Mouse (Mus musculus) forebrain, postnatal 0 days (tissue): ENCODE measurements around the gene Cdc42bpa. TPM values are rescaled to one million over a fixed set of nuclear protein-coding genes. Genes with fewer than 3 reads are reported as not detected.

Experiments
- ATAC-seq: fragments of 200-750 bp; cut with Nextera tagmentation; 2 replicates; pipeline ENCODE4 v1.8.0; 2017; ENCODE audit warnings: mild to moderate bottlenecking, moderate library complexity
- DNase-seq: peaks from one replicate; pipeline ENCODE4 v3.0.0-alpha.2; 2015
- H3K27ac ChIP-seq: fragments of 300-500 bp; sonication (generic); 2 replicates; pipeline ENCODE4 v1.5.1; 2014; ENCODE audit warnings: low read depth, mild to moderate bottlenecking, antibody characterized with exemption, low read length, moderate library complexity, mixed read lengths
- H3K27me3 ChIP-seq: fragments of 300-500 bp; sonication (generic); 2 replicates; pipeline ENCODE4 v1.6.1; 2014; ENCODE audit warnings: mild to moderate bottlenecking, low read length, mixed read lengths; ENCODE audit not compliant: insufficient read depth
- H3K36me3 ChIP-seq: fragments of 300-500 bp; sonication (generic); 2 replicates; pipeline ENCODE4 v1.6.1; 2014; ENCODE audit warnings: mild to moderate bottlenecking, moderate library complexity; ENCODE audit not compliant: insufficient read depth
- H3K4me1 ChIP-seq: fragments of 300-500 bp; sonication (generic); 2 replicates; pipeline ENCODE4 v1.6.1; 2014; ENCODE audit warnings: antibody characterized with exemption; ENCODE audit not compliant: insufficient read depth
- H3K4me2 ChIP-seq: fragments of 300-500 bp; sonication (generic); 2 replicates; pipeline ENCODE4 v1.6.1; 2014; ENCODE audit warnings: low read depth, mild to moderate bottlenecking, moderate library complexity
- H3K4me3 ChIP-seq: fragments of 300-500 bp; sonication (generic); 2 replicates; pipeline ENCODE4 v1.5.1; 2014; ENCODE audit warnings: low read depth, low read length, mixed read lengths
- H3K9ac ChIP-seq: fragments of 300-500 bp; sonication (generic); 2 replicates; pipeline ENCODE4 v1.6.1; 2014; ENCODE audit warnings: mild to moderate bottlenecking
- H3K9me3 ChIP-seq: fragments of 300-500 bp; sonication (generic); 2 replicates; pipeline ENCODE4 v1.6.1; 2016; ENCODE audit warnings: low read length
- CTCF ChIP-seq: sonication (generic); IDR thresholded peaks from 2 replicates; pipeline ENCODE4 v1.5.1; 2016; ENCODE audit warnings: antibody characterized with exemption, control low read depth, low read depth
- WGBS: fragments of 180-500 bp; shearing (Covaris S2); extraction: QIAGEN DNeasy Blood & Tissue Kit; methylation state at CpG from one replicate; pipeline ENCODE4 v1.1.7; 2014; 5-methylcytosine and 5-hydroxymethylcytosine counted together
- polyA plus RNA-seq: library from polyadenylated mRNA; unstranded; fragments of >200 nt; fragmentation: Nextera tagmentation; extraction: Ambion mirVana; gene quantifications from 2 replicates; pipeline ENCODE4 v1.2.1, GENCODE M21; 2015
- total RNA-seq: library from RNA; depleted of rRNA; stranded (reverse); fragments of >200 nt; gene quantifications from 2 replicates; pipeline ENCODE4 v1.2.3, GENCODE M21; 2014

Cdc42bpa gene
- total and polyA plus RNA-seq, 2 experiments from 2014 or later: 25.2 to 111 TPM

DNA sequence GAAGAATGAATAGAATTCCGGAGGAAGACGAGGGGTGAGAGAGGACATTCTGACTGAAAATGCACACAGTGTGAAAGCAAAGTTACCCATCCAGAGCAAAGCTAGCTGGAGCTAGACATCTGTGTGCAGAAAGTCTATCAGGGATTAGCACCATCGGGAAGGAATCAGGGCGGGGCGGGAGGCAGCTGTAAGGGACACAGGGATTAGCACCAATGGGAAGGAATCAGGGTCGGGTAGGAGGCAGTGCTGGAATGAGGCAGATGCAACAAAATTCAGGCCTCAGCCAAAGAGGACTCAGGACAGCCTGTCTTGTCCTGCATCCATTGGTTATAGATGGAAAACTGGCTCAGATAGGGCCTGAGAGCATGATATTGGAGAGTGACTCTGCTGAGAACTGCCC lies 34.0 kb upstream of the Cdc42bpa start:
- no peak overlapping the region for H3K9ac ChIP-seq
- no peaks in the 10 kb centered on the region for H3K4me1 ChIP-seq
- no peak for TF ChIP-seq CTCF
- no peak overlapping the region for H3K4me2 ChIP-seq
- 62% methylated on average over 6 of the region's 6 CpGs for WGBS
- DNase-seq (no peak), ATAC-seq (no peak)
- no peaks in the 10 kb centered on the region for H3K9me3 ChIP-seq
- H3K27me3 ChIP-seq: no peaks in the 10 kb centered on the region
- no peak overlapping the region for H3K4me3 ChIP-seq
- H3K27ac ChIP-seq: no peak overlapping the region
- H3K36me3 ChIP-seq: no peaks in the 10 kb centered on the region

GRCm38 (mm10) chr1:179927102-179927501 lies 33.2 kb upstream of the Cdc42bpa start:
- no peaks in the 10 kb centered on the region for H3K9me3 ChIP-seq
- H3K9ac ChIP-seq: no peak overlapping the region
- ATAC-seq (no peak), DNase-seq (no peak)
- WGBS: 85% methylated on average over 6 of the region's 6 CpGs
- no peak overlapping the region for H3K4me3 ChIP-seq
- H3K27ac ChIP-seq: no peak overlapping the region
- H3K4me2 ChIP-seq: no peak overlapping the region
- H3K36me3 ChIP-seq: no peaks in the 10 kb centered on the region
- no peak for TF ChIP-seq CTCF
- H3K4me1 ChIP-seq: no peaks in the 10 kb centered on the region
- H3K27me3 ChIP-seq: no peaks in the 10 kb centered on the region

DNA sequence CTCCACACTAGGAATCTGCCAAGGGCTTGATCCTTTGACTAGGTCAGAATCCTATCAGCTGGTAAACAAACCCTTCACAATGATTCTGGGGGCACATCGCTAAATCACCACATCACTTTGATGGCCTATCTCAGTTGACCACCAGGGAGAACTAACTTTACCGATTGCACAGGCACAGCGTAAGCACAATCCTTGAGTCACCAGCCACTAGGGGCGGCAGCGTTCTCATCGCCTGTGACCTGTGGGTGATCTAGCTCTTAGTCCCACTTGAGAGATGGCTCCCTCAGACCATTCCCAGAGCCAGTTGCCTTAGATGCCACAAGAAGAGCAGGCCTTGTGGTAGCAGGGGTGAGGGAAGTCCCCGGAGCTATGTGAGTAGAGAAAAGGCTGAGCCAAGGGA lies 31.4 kb upstream of the Cdc42bpa start:
- H3K9ac ChIP-seq: no peak overlapping the region
- H3K4me1 ChIP-seq: no peaks in the 10 kb centered on the region
- no peak overlapping the region for H3K4me3 ChIP-seq
- H3K27me3 ChIP-seq: no peaks in the 10 kb centered on the region
- no peaks in the 10 kb centered on the region for H3K36me3 ChIP-seq
- DNase-seq (no peak), ATAC-seq (no peak)
- H3K27ac ChIP-seq: no peak overlapping the region
- TF ChIP-seq CTCF: peak; percentile 37
- H3K9me3 ChIP-seq: no peaks in the 10 kb centered on the region
- no peak overlapping the region for H3K4me2 ChIP-seq
- WGBS: 58% methylated on average over 7 of the region's 7 CpGs

DNA sequence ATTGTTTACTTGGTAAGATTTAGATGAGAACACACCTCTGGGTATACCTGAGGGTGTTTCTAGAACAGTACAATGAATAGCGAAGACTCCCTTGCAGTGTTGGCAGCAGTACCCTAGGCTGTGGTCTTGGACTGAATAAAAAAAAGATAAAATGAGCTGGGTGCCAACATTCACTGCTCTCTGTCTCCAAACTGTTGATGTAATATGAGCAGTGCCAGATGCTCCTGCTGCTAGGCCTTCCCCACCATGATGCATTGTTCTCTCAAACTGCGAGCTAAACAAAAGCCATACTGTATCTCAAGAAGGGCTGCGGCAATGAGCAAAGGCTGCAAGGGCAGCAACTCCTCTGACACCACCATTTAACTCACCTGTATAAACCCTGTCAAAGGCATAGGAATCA lies 29.0 kb upstream of the Cdc42bpa start:
- WGBS: 49% methylated on average over 3 of the region's 3 CpGs
- peak; percentile 32; the same call in 1 of the 2 replicates for ATAC-seq
- peak; percentile 21 for DNase-seq
- Histone ChIP-seq H3K4me1 (no peaks in the 10 kb centered on the region), H3K4me3 (no peak overlapping the region), H3K36me3 (no peaks in the 10 kb centered on the region), H3K27ac (no peak overlapping the region), H3K27me3 (no peaks in the 10 kb centered on the region), H3K4me2 (no peak overlapping the region), H3K9ac (no peak overlapping the region), H3K9me3 (no peaks in the 10 kb centered on the region)
- TF ChIP-seq CTCF: no peak

DNA sequence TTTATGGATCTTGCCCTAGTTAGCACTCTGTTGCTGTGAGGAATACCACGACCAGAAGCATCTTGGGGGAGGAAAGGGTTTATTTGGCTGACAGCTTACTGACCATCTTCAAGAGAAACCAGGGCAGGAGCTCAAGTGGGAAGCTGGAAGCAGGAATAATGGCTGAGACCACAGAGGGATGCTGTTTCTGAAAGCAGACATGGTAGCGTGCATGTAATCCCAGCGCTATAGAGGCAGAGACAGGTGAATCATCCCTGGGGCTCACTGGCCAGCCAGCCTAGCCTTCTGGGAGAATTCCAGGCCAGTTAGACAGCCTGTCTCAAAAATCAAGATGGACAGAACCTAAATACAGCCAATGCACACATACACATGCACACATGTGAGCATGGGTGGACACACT lies 26.2 kb upstream of the Cdc42bpa start:
- Histone ChIP-seq H3K27me3 (no peaks in the 10 kb centered on the region), H3K4me3 (no peak overlapping the region), H3K4me1 (no peaks in the 10 kb centered on the region), H3K36me3 (no peaks in the 10 kb centered on the region), H3K9ac (no peak overlapping the region), H3K27ac (no peak overlapping the region), H3K4me2 (no peak overlapping the region), H3K9me3 (no peaks in the 10 kb centered on the region)
- WGBS: 89% methylated on average over 3 of the region's 3 CpGs
- no peak for TF ChIP-seq CTCF
- DNase-seq: no peak
- no peak for ATAC-seq

GRCm38 (mm10) chr1:179940071-179940786 lies 20.0 kb upstream of the Cdc42bpa start:
- TF ChIP-seq CTCF: no peak
- H3K4me1 ChIP-seq: no peaks in the 10 kb centered on the region
- no peak overlapping the region for H3K27ac ChIP-seq
- peak overlapping the region; percentile 14 for H3K4me2 ChIP-seq
- ATAC-seq (peak; percentile 45), DNase-seq (peak; percentile 43)
- no peak overlapping the region for H3K4me3 ChIP-seq
- WGBS: 50% methylated on average over 23 of the region's 23 CpGs
- no peaks in the 10 kb centered on the region for H3K36me3 ChIP-seq
- no peak overlapping the region for H3K9ac ChIP-seq
- H3K27me3 ChIP-seq: no peaks in the 10 kb centered on the region
- H3K9me3 ChIP-seq: no peaks in the 10 kb centered on the region

DNA sequence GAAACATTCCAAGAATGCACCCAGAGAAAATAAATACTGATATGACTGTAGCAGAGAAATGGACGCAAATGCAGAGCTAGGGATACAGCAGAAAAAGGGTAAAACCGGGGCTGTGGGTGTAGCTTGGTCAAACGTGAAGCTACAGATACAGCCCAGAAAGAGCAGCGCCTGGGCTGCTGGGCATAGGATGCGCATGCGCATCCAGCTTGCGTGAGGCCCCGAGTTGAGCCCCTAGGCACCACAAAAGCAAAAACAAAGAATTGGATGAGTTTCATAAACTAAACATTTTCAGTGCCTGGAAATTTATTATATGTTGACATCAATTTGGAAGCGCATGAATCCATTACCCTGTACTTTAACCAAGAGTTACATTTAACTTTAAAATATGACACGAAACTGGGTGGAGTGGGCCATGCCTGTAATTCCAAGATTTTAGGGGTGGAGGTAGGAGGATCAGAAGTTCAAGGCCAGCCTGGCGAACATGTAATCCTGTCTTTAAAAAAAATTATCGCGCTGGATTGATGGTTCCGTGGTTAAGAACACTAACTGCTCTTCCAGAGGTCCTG lies 19.4 kb upstream of the Cdc42bpa start:
- H3K27ac ChIP-seq: no peak overlapping the region
- no peak for DNase-seq
- H3K4me2 ChIP-seq: no peak overlapping the region
- no peaks in the 10 kb centered on the region for H3K36me3 ChIP-seq
- no peaks in the 10 kb centered on the region for H3K9me3 ChIP-seq
- no peaks in the 10 kb centered on the region for H3K4me1 ChIP-seq
- TF ChIP-seq CTCF: no peak
- 88% methylated on average over 14 of the region's 14 CpGs for WGBS
- no peak overlapping the region for H3K4me3 ChIP-seq
- no peak for ATAC-seq
- no peak overlapping the region for H3K9ac ChIP-seq
- H3K27me3 ChIP-seq: no peaks in the 10 kb centered on the region
